Mouse (Mus musculus): ENCODE measurements at regions not wholly inside any gene's neighbourhood (a gene's known extent, or its start where the extent isn't known, plus 50 kb on each side); places are given as distances from the start of the nearest gene placed in this dataset.

GRCm38 (mm10) chr7:34545906-34546305, 110.6 kb downstream of the Kctd15 start:
- Histone ChIP-seq H3K9me3 (replicated peaks) (peaks cover 61% of the 10 kb centered on the region), H3K4me1 (ENCODE audit: insufficient read depth, low read depth, low read length) (no peaks in the 10 kb centered on the region), H3K27me3 (ENCODE audit: insufficient read depth, low read length) (no peaks in the 10 kb centered on the region), H3K36me3 (replicated peaks) (no peaks in the 10 kb centered on the region), H3K4me3 (ENCODE audit: low read depth, low read length) (no peak overlapping the region)
- DNase-seq (ENCODE audit: low spot score) = no peak
- ATAC-seq (ENCODE audit: extremely low read depth, insufficient number of reproducible peaks, low FRiP score, poor library complexity, severe bottlenecking) = no peak
- TF ChIP-seq TAL1 (conservative IDR thresholded peaks at IDR 0.05; ENCODE audit: low read depth, low read length) (no peak), CTCF (IDR thresholded peaks at IDR 0.05; ENCODE audit: low read depth, low read length) (no peak)

GRCm38 (mm10) chr7:34541906-34542305, 114.6 kb downstream of the Kctd15 start:
- ATAC-seq (ENCODE audit: extremely low read depth, insufficient number of reproducible peaks, low FRiP score, poor library complexity, severe bottlenecking) (no peak), DNase-seq (ENCODE audit: low spot score) (no peak)
- TF ChIP-seq TAL1 (conservative IDR thresholded peaks at IDR 0.05; ENCODE audit: low read depth, low read length) (no peak), CTCF (IDR thresholded peaks at IDR 0.05; ENCODE audit: low read depth, low read length) (no peak), POLR2AphosphoS5 (IDR thresholded peaks at IDR 0.05; ENCODE audit: insufficient replicate concordance, low read depth, low read length) (no peak), GATA2 (IDR thresholded peaks at IDR 0.05; ENCODE audit: borderline replicate concordance, low read depth, low read length) (no peak), GATA1 (IDR thresholded peaks at IDR 0.05; ENCODE audit: borderline replicate concordance, low read length) (no peak)
- H3K27me3 ChIP-seq (ENCODE audit: insufficient read depth, low read length) = no peaks in the 10 kb centered on the region
- no peak overlapping the region for H3K4me3 ChIP-seq (ENCODE audit: low read depth, low read length)
- no peaks in the 10 kb centered on the region for H3K4me1 ChIP-seq (ENCODE audit: insufficient read depth, low read depth, low read length)
- H3K36me3 ChIP-seq (replicated peaks) = no peaks in the 10 kb centered on the region
- H3K9me3 ChIP-seq (replicated peaks) = peaks cover 63% of the 10 kb centered on the region

- peaks cover 58% of the 10 kb centered on the region for H3K9me3 ChIP-seq (replicated peaks)
- H3K27me3 ChIP-seq (ENCODE audit: insufficient read depth, low read length) = no peaks in the 10 kb centered on the region
- no peak for DNase-seq (ENCODE audit: low spot score)
- no peak for TF ChIP-seq CTCF (IDR thresholded peaks at IDR 0.05; ENCODE audit: low read depth, low read length)
- no peak for TF ChIP-seq TAL1 (conservative IDR thresholded peaks at IDR 0.05; ENCODE audit: low read depth, low read length)
- no peak for TF ChIP-seq GATA2 (IDR thresholded peaks at IDR 0.05; ENCODE audit: borderline replicate concordance, low read depth, low read length)
- no peak for TF ChIP-seq POLR2AphosphoS5 (IDR thresholded peaks at IDR 0.05; ENCODE audit: insufficient replicate concordance, low read depth, low read length)
- no peak for TF ChIP-seq GATA1 (IDR thresholded peaks at IDR 0.05; ENCODE audit: borderline replicate concordance, low read length)
- H3K4me1 ChIP-seq (ENCODE audit: insufficient read depth, low read depth, low read length) = no peaks in the 10 kb centered on the region
- ATAC-seq (ENCODE audit: extremely low read depth, insufficient number of reproducible peaks, low FRiP score, poor library complexity, severe bottlenecking) = no peak
- H3K36me3 ChIP-seq (replicated peaks) = no peaks in the 10 kb centered on the region
- no peak overlapping the region for H3K4me3 ChIP-seq (ENCODE audit: low read depth, low read length)
Observed at GRCm38 (mm10) chr7:34541000-34541399, 115.5 kb downstream of the Kctd15 start.

GRCm38 (mm10) chr7:34539856-34540255, 116.7 kb downstream of the Kctd15 start:
- Histone ChIP-seq H3K4me1 (ENCODE audit: insufficient read depth, low read depth, low read length) (no peaks in the 10 kb centered on the region), H3K27me3 (ENCODE audit: insufficient read depth, low read length) (no peaks in the 10 kb centered on the region), H3K4me3 (ENCODE audit: low read depth, low read length) (no peak overlapping the region), H3K9me3 (replicated peaks) (peaks cover 61% of the 10 kb centered on the region), H3K36me3 (replicated peaks) (no peaks in the 10 kb centered on the region)
- TF ChIP-seq GATA2 (IDR thresholded peaks at IDR 0.05; ENCODE audit: borderline replicate concordance, low read depth, low read length) (no peak), TAL1 (conservative IDR thresholded peaks at IDR 0.05; ENCODE audit: low read depth, low read length) (no peak), POLR2AphosphoS5 (IDR thresholded peaks at IDR 0.05; ENCODE audit: insufficient replicate concordance, low read depth, low read length) (no peak), GATA1 (IDR thresholded peaks at IDR 0.05; ENCODE audit: borderline replicate concordance, low read length) (no peak), CTCF (IDR thresholded peaks at IDR 0.05; ENCODE audit: low read depth, low read length) (no peak)
- no peak for DNase-seq (ENCODE audit: low spot score)
- ATAC-seq (ENCODE audit: extremely low read depth, insufficient number of reproducible peaks, low FRiP score, poor library complexity, severe bottlenecking) = no peak

GRCm38 (mm10) chr7:34538310-34539055, 118.0 kb downstream of the Kctd15 start:
- no peaks in the 10 kb centered on the region for H3K4me1 ChIP-seq (ENCODE audit: insufficient read depth, low read depth, low read length)
- ATAC-seq (ENCODE audit: extremely low read depth, insufficient number of reproducible peaks, low FRiP score, poor library complexity, severe bottlenecking) (no peak), DNase-seq (ENCODE audit: low spot score) (no peak)
- H3K36me3 ChIP-seq (replicated peaks) = no peaks in the 10 kb centered on the region
- TF ChIP-seq GATA2 (IDR thresholded peaks at IDR 0.05; ENCODE audit: borderline replicate concordance, low read depth, low read length) = no peak
- no peak for TF ChIP-seq TAL1 (conservative IDR thresholded peaks at IDR 0.05; ENCODE audit: low read depth, low read length)
- no peak for TF ChIP-seq POLR2AphosphoS5 (IDR thresholded peaks at IDR 0.05; ENCODE audit: insufficient replicate concordance, low read depth, low read length)
- no peak for TF ChIP-seq GATA1 (IDR thresholded peaks at IDR 0.05; ENCODE audit: borderline replicate concordance, low read length)
- TF ChIP-seq CTCF (IDR thresholded peaks at IDR 0.05; ENCODE audit: low read depth, low read length) = no peak
- no peak overlapping the region for H3K4me3 ChIP-seq (ENCODE audit: low read depth, low read length)
- H3K9me3 ChIP-seq (replicated peaks) = peaks cover 54% of the 10 kb centered on the region
- H3K27me3 ChIP-seq (ENCODE audit: insufficient read depth, low read length) = no peaks in the 10 kb centered on the region

- no peaks in the 10 kb centered on the region for H3K4me1 ChIP-seq (ENCODE audit: insufficient read depth, low read depth, low read length)
- TF ChIP-seq GATA1 (IDR thresholded peaks at IDR 0.05; ENCODE audit: borderline replicate concordance, low read length) (no peak), CTCF (IDR thresholded peaks at IDR 0.05; ENCODE audit: low read depth, low read length) (no peak), GATA2 (IDR thresholded peaks at IDR 0.05; ENCODE audit: borderline replicate concordance, low read depth, low read length) (no peak), POLR2AphosphoS5 (IDR thresholded peaks at IDR 0.05; ENCODE audit: insufficient replicate concordance, low read depth, low read length) (no peak), TAL1 (conservative IDR thresholded peaks at IDR 0.05; ENCODE audit: low read depth, low read length) (no peak)
- H3K4me3 ChIP-seq (ENCODE audit: low read depth, low read length) = no peak overlapping the region
- no peak for ATAC-seq (ENCODE audit: extremely low read depth, insufficient number of reproducible peaks, low FRiP score, poor library complexity, severe bottlenecking)
- H3K27me3 ChIP-seq (ENCODE audit: insufficient read depth, low read length) = no peaks in the 10 kb centered on the region
- no peak for DNase-seq (ENCODE audit: low spot score)
- peaks cover 44% of the 10 kb centered on the region for H3K9me3 ChIP-seq (replicated peaks)
- no peaks in the 10 kb centered on the region for H3K36me3 ChIP-seq (replicated peaks)
Observed at GRCm38 (mm10) chr7:34537122-34537521, 119.4 kb downstream of the Kctd15 start.
